Mouse (Mus musculus): ENCODE measurements at regions not wholly inside any gene's neighbourhood (a gene's known extent, or its start where the extent isn't known, plus 50 kb on each side); places are given as distances from the start of the nearest gene placed in this dataset.

DNA sequence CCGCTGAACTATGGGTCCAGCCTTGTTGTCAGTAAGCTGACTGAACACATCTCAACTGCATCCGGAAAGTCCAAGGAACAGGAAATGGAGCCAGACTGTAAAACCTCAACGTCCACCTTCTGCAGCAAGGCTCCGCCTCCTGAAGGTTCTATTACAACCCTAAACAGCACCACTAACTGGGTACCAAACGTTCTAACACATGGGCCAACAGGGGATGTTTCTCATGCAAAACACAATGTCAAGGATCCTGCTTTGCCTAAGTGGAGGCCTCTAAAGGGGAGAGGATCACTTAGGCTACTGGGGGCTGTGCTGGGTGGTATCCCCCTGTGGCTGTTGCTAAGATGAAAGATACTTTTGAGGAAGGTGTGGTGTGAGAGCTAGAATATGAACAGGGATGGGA, 51.0 kb upstream of the Stt3b start:
- H3K4me1 ChIP-seq (replicated peaks), result peaks cover 6% of the 10 kb centered on the region
- H3K27me3 ChIP-seq (replicated peaks), result no peaks in the 10 kb centered on the region
- peaks cover 10% of the 10 kb centered on the region; the same call in 1 of the 2 replicates for H3K9me3 ChIP-seq (replicated peaks)
- H3K27ac ChIP-seq (ENCODE audit: poor library complexity, severe bottlenecking), result no peak overlapping the region
- H3K36me3 ChIP-seq, result no peaks in the 10 kb centered on the region
- 49% methylated on average over 5 of the region's 5 CpGs for WGBS
- H3K9ac ChIP-seq, result no peak overlapping the region
- no peak for ATAC-seq (ENCODE audit: insufficient number of reproducible peaks, low FRiP score)
- no peak overlapping the region for H3K4me2 ChIP-seq
- H3K4me3 ChIP-seq, result no peak overlapping the region

GRCm38 (mm10) chr9:115361881-115362280, 51.7 kb upstream of the Stt3b start:
- H3K9ac ChIP-seq, result no peak overlapping the region
- no peaks in the 10 kb centered on the region for H3K27me3 ChIP-seq (replicated peaks)
- H3K27ac ChIP-seq (ENCODE audit: poor library complexity, severe bottlenecking), result no peak overlapping the region
- no peaks in the 10 kb centered on the region for H3K4me1 ChIP-seq (replicated peaks)
- 84% methylated on average over 11 of the region's 11 CpGs for WGBS
- H3K4me2 ChIP-seq, result no peak overlapping the region
- no peaks in the 10 kb centered on the region for H3K36me3 ChIP-seq
- no peak for ATAC-seq (ENCODE audit: insufficient number of reproducible peaks, low FRiP score)
- H3K4me3 ChIP-seq, result no peak overlapping the region
- peaks cover 10% of the 10 kb centered on the region; the same call in 1 of the 2 replicates for H3K9me3 ChIP-seq (replicated peaks)

GRCm38 (mm10) chr9:115362486-115362885, 52.3 kb upstream of the Stt3b start:
- no peak overlapping the region for H3K4me2 ChIP-seq
- 81% methylated on average over 4 of the region's 4 CpGs for WGBS
- no peaks in the 10 kb centered on the region for H3K4me1 ChIP-seq (replicated peaks)
- H3K9me3 ChIP-seq (replicated peaks), result peaks cover 10% of the 10 kb centered on the region; the same call in 1 of the 2 replicates
- ATAC-seq (ENCODE audit: insufficient number of reproducible peaks, low FRiP score), result no peak
- H3K36me3 ChIP-seq, result no peaks in the 10 kb centered on the region
- H3K27ac ChIP-seq (ENCODE audit: poor library complexity, severe bottlenecking), result no peak overlapping the region
- no peaks in the 10 kb centered on the region for H3K27me3 ChIP-seq (replicated peaks)
- H3K4me3 ChIP-seq, result no peak overlapping the region
- no peak overlapping the region for H3K9ac ChIP-seq

DNA sequence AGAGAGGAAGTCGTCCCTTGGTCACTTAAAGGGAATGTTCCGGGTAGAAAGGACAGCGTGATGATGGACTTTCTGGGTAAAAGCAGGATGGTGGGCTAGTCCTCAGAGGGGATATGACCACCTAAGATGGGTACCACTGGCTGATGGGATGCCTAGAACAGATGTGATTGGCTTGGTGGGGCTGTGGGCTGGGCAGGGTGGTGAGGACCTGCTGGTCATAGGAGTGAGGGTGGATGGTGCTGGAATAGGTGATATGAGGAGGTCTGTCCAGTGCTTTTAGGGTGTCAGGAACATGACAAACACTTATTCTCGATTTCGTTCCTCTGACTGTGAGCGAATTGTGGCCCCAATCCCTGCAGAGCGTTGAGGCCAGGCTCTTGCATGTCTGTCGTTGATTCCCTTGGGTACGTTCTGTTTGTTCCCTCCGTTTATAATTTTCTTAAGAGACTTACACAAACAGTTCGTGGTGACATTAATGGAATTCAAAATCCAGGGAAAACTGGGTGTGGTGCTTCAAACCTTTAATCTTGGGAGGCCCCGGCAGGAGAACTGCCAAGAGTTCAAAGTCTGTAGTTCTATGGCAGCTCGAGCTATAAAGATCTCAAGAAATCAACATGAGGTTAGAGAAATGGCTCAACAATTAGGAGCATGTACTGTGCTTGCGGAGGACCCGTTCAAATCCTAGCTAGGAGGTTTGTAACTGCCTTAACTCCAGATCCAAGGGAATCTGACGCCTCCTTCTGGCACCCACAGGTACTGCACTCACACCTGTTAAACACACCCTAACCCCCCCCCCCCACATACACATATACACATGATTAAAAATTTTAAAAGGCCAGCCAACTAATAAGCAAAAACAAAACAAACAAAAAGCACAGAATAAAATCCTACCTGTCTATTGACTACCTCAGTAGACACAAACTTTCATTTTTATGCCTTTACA, 55.0 kb upstream of the Stt3b start:
- Histone ChIP-seq H3K36me3 (no peaks in the 10 kb centered on the region), H3K9ac (no peak overlapping the region), H3K4me2 (no peak overlapping the region), H3K27me3 (replicated peaks) (no peaks in the 10 kb centered on the region), H3K9me3 (replicated peaks) (peaks cover 10% of the 10 kb centered on the region; the same call in 1 of the 2 replicates), H3K27ac (ENCODE audit: poor library complexity, severe bottlenecking) (no peak overlapping the region), H3K4me3 (no peak overlapping the region), H3K4me1 (replicated peaks) (no peaks in the 10 kb centered on the region)
- WGBS, result 88% methylated on average over 16 of the region's 16 CpGs
- ATAC-seq (ENCODE audit: insufficient number of reproducible peaks, low FRiP score), result no peak

DNA sequence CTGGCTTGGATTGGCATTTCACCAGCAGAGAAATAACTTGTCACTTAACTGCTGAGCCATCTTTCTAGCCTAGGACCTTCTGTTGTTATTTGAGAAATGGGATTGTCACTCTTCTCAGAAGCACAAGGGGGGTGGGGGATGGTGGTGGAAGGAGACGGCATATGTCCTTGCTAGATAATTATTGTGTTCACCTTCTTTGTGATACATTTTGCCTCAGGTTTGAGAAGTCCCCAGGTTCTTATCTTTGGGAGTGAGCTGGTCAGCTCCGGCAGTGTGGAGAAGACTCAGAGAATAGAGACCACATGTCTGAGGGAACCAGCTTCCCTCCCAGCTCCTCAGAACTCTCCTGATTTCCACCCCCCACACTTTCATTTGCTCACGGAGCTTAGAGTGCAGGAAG, 57.6 kb upstream of the Stt3b start:
- no peaks in the 10 kb centered on the region for H3K27me3 ChIP-seq (replicated peaks)
- H3K9ac ChIP-seq, result no peak overlapping the region
- H3K4me3 ChIP-seq, result no peak overlapping the region
- H3K4me2 ChIP-seq, result no peak overlapping the region
- H3K4me1 ChIP-seq (replicated peaks), result no peaks in the 10 kb centered on the region
- ATAC-seq (ENCODE audit: insufficient number of reproducible peaks, low FRiP score), result no peak
- peaks cover 10% of the 10 kb centered on the region; the same call in 1 of the 2 replicates for H3K9me3 ChIP-seq (replicated peaks)
- H3K27ac ChIP-seq (ENCODE audit: poor library complexity, severe bottlenecking), result no peak overlapping the region
- WGBS, result 48% methylated on average over 3 of the region's 3 CpGs
- H3K36me3 ChIP-seq, result no peaks in the 10 kb centered on the region

GRCm38 (mm10) chr9:115380276-115380675, 70.1 kb upstream of the Stt3b start:
- ATAC-seq (ENCODE audit: insufficient number of reproducible peaks, low FRiP score), result no peak
- Histone ChIP-seq H3K36me3 (no peaks in the 10 kb centered on the region), H3K4me3 (no peak overlapping the region), H3K9ac (no peak overlapping the region), H3K4me1 (replicated peaks) (peaks cover 10% of the 10 kb centered on the region; the same call in 1 of the 2 replicates), H3K4me2 (no peak overlapping the region), H3K27ac (ENCODE audit: poor library complexity, severe bottlenecking) (no peak overlapping the region), H3K9me3 (replicated peaks) (no peaks in the 10 kb centered on the region), H3K27me3 (replicated peaks) (no peaks in the 10 kb centered on the region)
- 84% methylated on average over 15 of the region's 15 CpGs for WGBS

GRCm38 (mm10) chr9:115382824-115383475, 72.7 kb upstream of the Stt3b start:
- no peak overlapping the region for H3K4me2 ChIP-seq
- 89% methylated on average over 12 of the region's 12 CpGs for WGBS
- no peaks in the 10 kb centered on the region for H3K27me3 ChIP-seq (replicated peaks)

DNA sequence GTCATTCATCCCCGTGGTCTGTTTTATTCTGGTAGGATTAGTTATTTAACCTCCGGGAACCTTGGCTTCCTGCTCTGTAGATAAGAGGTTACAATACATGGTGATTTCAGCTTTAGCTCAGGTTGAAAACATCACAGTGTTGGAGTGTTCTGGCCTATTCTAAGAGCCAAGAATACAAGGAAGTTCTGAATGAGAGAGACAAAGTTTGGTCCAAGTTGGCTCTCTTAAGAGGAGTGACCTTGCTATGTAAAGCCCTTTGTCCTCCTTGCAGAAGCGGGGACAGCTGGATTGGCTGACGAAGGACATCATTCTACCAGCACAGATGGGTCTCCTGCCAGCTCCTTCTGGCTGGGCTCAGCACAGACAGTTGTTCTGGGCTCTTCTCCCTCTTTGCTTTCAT, 73.7 kb upstream of the Stt3b start:
- Histone ChIP-seq H3K4me3 (no peak overlapping the region), H3K9ac (no peak overlapping the region), H3K4me1 (replicated peaks) (peaks cover 10% of the 10 kb centered on the region; the same call in 1 of the 2 replicates), H3K36me3 (no peaks in the 10 kb centered on the region), H3K27me3 (replicated peaks) (no peaks in the 10 kb centered on the region), H3K27ac (ENCODE audit: poor library complexity, severe bottlenecking) (0 out of 2 replicates have a peak overlapping the region, but pooled peaks have one; percentile 3), H3K9me3 (replicated peaks) (no peaks in the 10 kb centered on the region), H3K4me2 (no peak overlapping the region)
- ATAC-seq (ENCODE audit: insufficient number of reproducible peaks, low FRiP score), result peak; percentile 72
- WGBS, result 30% methylated on average over 4 of the region's 4 CpGs

More at GRCm38 (mm10) chr9:115382824-115383475, 72.7 kb upstream of the Stt3b start:
- Histone ChIP-seq H3K9ac (no peak overlapping the region), H3K4me1 (replicated peaks) (peaks cover 10% of the 10 kb centered on the region; the same call in 1 of the 2 replicates), H3K9me3 (replicated peaks) (no peaks in the 10 kb centered on the region), H3K27ac (ENCODE audit: poor library complexity, severe bottlenecking) (no peak overlapping the region), H3K36me3 (no peaks in the 10 kb centered on the region), H3K4me3 (no peak overlapping the region)
- ATAC-seq (ENCODE audit: insufficient number of reproducible peaks, low FRiP score), result no peak

GRCm38 (mm10) chr9:115384345-115384744, 74.1 kb upstream of the Stt3b start:
- ATAC-seq (ENCODE audit: insufficient number of reproducible peaks, low FRiP score), result no peak
- Histone ChIP-seq H3K4me3 (no peak overlapping the region), H3K9me3 (replicated peaks) (no peaks in the 10 kb centered on the region), H3K36me3 (no peaks in the 10 kb centered on the region), H3K27ac (ENCODE audit: poor library complexity, severe bottlenecking) (0 out of 2 replicates have a peak overlapping the region, but pooled peaks have one; percentile 3), H3K27me3 (replicated peaks) (no peaks in the 10 kb centered on the region), H3K4me1 (replicated peaks) (peaks cover 10% of the 10 kb centered on the region; the same call in 1 of the 2 replicates), H3K9ac (no peak overlapping the region), H3K4me2 (no peak overlapping the region)
- 64% methylated on average over 1 of the region's 1 CpGs for WGBS

GRCm38 (mm10) chr9:115387471-115388360, 77.5 kb upstream of the Stt3b start:
- Histone ChIP-seq H3K9me3 (replicated peaks) (no peaks in the 10 kb centered on the region), H3K4me2 (no peak overlapping the region), H3K4me1 (replicated peaks) (peaks cover 32% of the 10 kb centered on the region), H3K9ac (no peak overlapping the region), H3K27me3 (replicated peaks) (no peaks in the 10 kb centered on the region), H3K36me3 (no peaks in the 10 kb centered on the region), H3K4me3 (no peak overlapping the region), H3K27ac (ENCODE audit: poor library complexity, severe bottlenecking) (no peak overlapping the region)
- WGBS, result 73% methylated on average over 26 of the region's 26 CpGs
- ATAC-seq (ENCODE audit: insufficient number of reproducible peaks, low FRiP score), result no peak
